Mouse (Mus musculus) small intestine, adult 2 months (tissue): ENCODE measurements at regions not wholly inside any gene's neighbourhood (a gene's known extent, or its start where the extent isn't known, plus 50 kb on each side); places are given as distances from the start of the nearest gene placed in this dataset.

Experiments used
- CTCF ChIP-seq: fragments of 200-500 bp; IDR thresholded peaks from 2 replicates; pipeline ENCODE4 v1.5.1; 2012; ENCODE audit warnings: low read depth, mild to moderate bottlenecking, control low read depth, inconsistent platforms, low read length, moderate library complexity, mixed read lengths; ENCODE audit not compliant: insufficient replicate concordance, insufficient read length; ENCODE audit errors: extremely low read depth
- POLR2A ChIP-seq: fragments of 200-500 bp; IDR thresholded peaks from 2 replicates; pipeline ENCODE4 v1.6.1; 2012; ENCODE audit warnings: low read depth, mild to moderate bottlenecking, control low read depth, inconsistent platforms, low read length, moderate library complexity

- TF ChIP-seq CTCF: no peak
- no peak for TF ChIP-seq POLR2A
These were observed 373.9 kb upstream of the 4933412E24Rik start for GRCm38 (mm10) chr15:60390336-60390735.
